Mouse (Mus musculus) CH12.LX (cell line): Measurements from ENCODE around the gene Ankrd17. TPM values are rescaled to one million over a fixed set of nuclear protein-coding genes. Genes with fewer than 3 reads are reported as not detected.

Experiments used
- DNase-seq: peaks from one replicate; pipeline ENCODE4 v3.0.0-alpha.2; 2013; ENCODE audit errors: extremely low read depth
- H3K27ac ChIP-seq: 2 replicates; pipeline ENCODE4 v1.5.1; 2012; ENCODE audit warnings: low read depth, mild to moderate bottlenecking, control low read depth, moderate library complexity; ENCODE audit not compliant: insufficient read depth
- H3K27me3 ChIP-seq: replicated peaks from 2 replicates; pipeline ENCODE3; 2012; ENCODE audit warnings: inconsistent platforms
- H3K36me3 ChIP-seq, 2 experiments: replicated peaks in 1 of 2; 2 replicates each; pipeline versions ENCODE3 to v1.6.1; 2012; ENCODE audit warnings: inconsistent platforms in 1 of 2, low read length in 1 of 2, mild to moderate bottlenecking in 1 of 2, mixed read lengths in 1 of 2, moderate library complexity in 1 of 2; ENCODE audit not compliant: control insufficient read depth in 1 of 2, insufficient read depth in 1 of 2
- H3K4me1 ChIP-seq, 2 experiments: 2 replicates each; pipeline ENCODE4 v1.6.1; 2012; ENCODE audit warnings: inconsistent platforms in 1 of 2, moderate library complexity in 1 of 2; ENCODE audit not compliant: insufficient read depth in 2 of 2, control insufficient read depth in 1 of 2
- H3K4me2 ChIP-seq: 2 replicates; pipeline ENCODE4 v1.6.1; 2012; ENCODE audit warnings: low read depth, mild to moderate bottlenecking, control low read depth; ENCODE audit not compliant: poor library complexity, insufficient read depth, severe bottlenecking
- H3K4me3 ChIP-seq, 3 experiments: fragments of 150-350 bp in 1 of 3; sonication (generic) in 1 of 3; replicated peaks in 1 of 3; 2 replicates each; pipeline versions ENCODE3 to v1.5.1; 2011 to 2012; ENCODE audit warnings: low read depth in 2 of 3, low read length in 2 of 3, mild to moderate bottlenecking in 2 of 3, moderate library complexity in 2 of 3, control low read depth in 1 of 3, improper control_type of control experiment in 1 of 3, inconsistent platforms in 1 of 3, mixed read lengths in 1 of 3; ENCODE audit not compliant: poor library complexity in 1 of 3
- H3K79me2 ChIP-seq: replicated peaks from 2 replicates; pipeline ENCODE4 v1.6.1; 2012; ENCODE audit warnings: mild to moderate bottlenecking, moderate library complexity; ENCODE audit not compliant: control insufficient read depth, poor library complexity, insufficient read depth, severe bottlenecking; ENCODE audit errors: extremely low read depth
- H3K9ac ChIP-seq: 2 replicates; pipeline ENCODE4 v1.6.1; 2012; ENCODE audit warnings: low read depth, mild to moderate bottlenecking, control low read depth, moderate library complexity; ENCODE audit not compliant: insufficient read depth
- H3K9me3 ChIP-seq: replicated peaks from 2 replicates; pipeline ENCODE3; 2012; ENCODE audit warnings: low read length, inconsistent platforms, mixed read lengths
- CHD1 ChIP-seq: IDR thresholded peaks from 2 replicates; pipeline ENCODE4 v1.6.1; 2012; ENCODE audit warnings: low read depth, low read length, improper control_type of control experiment, inconsistent platforms
- E2F4 ChIP-seq: IDR thresholded peaks from 2 replicates; pipeline ENCODE4 v1.6.1; 2011; ENCODE audit warnings: low read depth, low read length, improper control_type of control experiment; ENCODE audit not compliant: insufficient replicate concordance
- ELF1 ChIP-seq: IDR thresholded peaks from 2 replicates; pipeline ENCODE4 v1.6.1; 2014; ENCODE audit warnings: low read depth, mild to moderate bottlenecking, inconsistent platforms, low read length, improper control_type of control experiment
- ETS1 ChIP-seq: conservative IDR thresholded peaks from 2 replicates; pipeline ENCODE4 v1.6.1; 2012; ENCODE audit warnings: low read depth, mild to moderate bottlenecking, inconsistent platforms, low read length, improper control_type of control experiment, moderate library complexity
- HCFC1 ChIP-seq: IDR thresholded peaks from 2 replicates; pipeline ENCODE4 v1.6.1; 2012; ENCODE audit warnings: low read depth, mild to moderate bottlenecking, inconsistent platforms, low read length, improper control_type of control experiment
- IRF4 ChIP-seq: IDR thresholded peaks from 2 replicates; pipeline ENCODE4 v1.6.1; 2014; ENCODE audit warnings: low read depth, mild to moderate bottlenecking, inconsistent platforms, low read length, improper control_type of control experiment
- JUN ChIP-seq: IDR thresholded peaks from 2 replicates; pipeline ENCODE4 v1.6.1; 2011; ENCODE audit warnings: low read depth, mild to moderate bottlenecking, low read length, improper control_type of control experiment, moderate library complexity; ENCODE audit not compliant: insufficient read depth
- JUND ChIP-seq: conservative IDR thresholded peaks from 2 replicates; pipeline ENCODE4 v1.6.1; 2011; ENCODE audit warnings: low read depth, low read length, improper control_type of control experiment
- KAT2A ChIP-seq: IDR thresholded peaks from 2 replicates; pipeline ENCODE4 v1.6.1; 2012; ENCODE audit warnings: low read length, improper control_type of control experiment, inconsistent platforms; ENCODE audit not compliant: insufficient replicate concordance
- MAFK ChIP-seq: IDR thresholded peaks from 2 replicates; pipeline ENCODE4 v1.6.1; 2011; ENCODE audit warnings: low read length, improper control_type of control experiment; ENCODE audit not compliant: insufficient replicate concordance
- MAZ ChIP-seq: IDR thresholded peaks from 2 replicates; pipeline ENCODE4 v1.6.1; 2012; ENCODE audit warnings: low read depth, mild to moderate bottlenecking, inconsistent platforms, low read length, improper control_type of control experiment, moderate library complexity
- MXI1 ChIP-seq: IDR thresholded peaks from 2 replicates; pipeline ENCODE4 v1.6.1; 2011; ENCODE audit warnings: mild to moderate bottlenecking, low read depth, low read length, improper control_type of control experiment
- MYC ChIP-seq: IDR thresholded peaks from 2 replicates; pipeline ENCODE4 v1.6.1; 2011; ENCODE audit warnings: low read depth, mild to moderate bottlenecking, improper control_type of control experiment, low read length
- NELFE ChIP-seq: IDR thresholded peaks from 2 replicates; pipeline ENCODE4 v1.6.1; 2011; ENCODE audit warnings: low read depth, low read length, improper control_type of control experiment
- NRF1 ChIP-seq: IDR thresholded peaks from 2 replicates; pipeline ENCODE4 v1.6.1; 2014; ENCODE audit warnings: low read depth, mild to moderate bottlenecking, inconsistent platforms, low read length, improper control_type of control experiment, moderate library complexity
- PAX5 ChIP-seq: IDR thresholded peaks from 2 replicates; pipeline ENCODE4 v1.6.1; 2012; ENCODE audit warnings: low read length, inconsistent platforms, mixed read lengths
- POLR2A ChIP-seq: IDR thresholded peaks from 2 replicates; pipeline ENCODE4 v1.6.1; 2011; ENCODE audit warnings: low read depth, mild to moderate bottlenecking, improper control_type of control experiment, low read length
- POLR2AphosphoS2 ChIP-seq: IDR thresholded peaks from 2 replicates; pipeline ENCODE4 v1.6.1; 2011; ENCODE audit warnings: low read depth, low read length, improper control_type of control experiment
- SIN3A ChIP-seq: IDR thresholded peaks from 2 replicates; pipeline ENCODE4 v1.6.1; 2012; ENCODE audit warnings: low read length, improper control_type of control experiment, inconsistent platforms
- TCF12 ChIP-seq: IDR thresholded peaks from 2 replicates; pipeline ENCODE4 v1.6.1; 2014; ENCODE audit warnings: low read depth, mild to moderate bottlenecking, inconsistent platforms, low read length, improper control_type of control experiment
- USF1 ChIP-seq: IDR thresholded peaks from 2 replicates; pipeline ENCODE4 v1.6.1; 2014; ENCODE audit warnings: low read depth, mild to moderate bottlenecking, inconsistent platforms, low read length, improper control_type of control experiment
- ZC3H11A ChIP-seq: IDR thresholded peaks from 2 replicates; pipeline ENCODE4 v1.6.1; 2012; ENCODE audit warnings: low read depth, mild to moderate bottlenecking, inconsistent platforms, low read length, improper control_type of control experiment
- ZKSCAN1 ChIP-seq: IDR thresholded peaks from 2 replicates; pipeline ENCODE4 v1.6.1; 2012; ENCODE audit warnings: low read depth, inconsistent platforms, low read length, improper control_type of control experiment, borderline replicate concordance
- dilution Hi-C: fragments of 300-500 bp; cut with MboI; formaldehyde crosslinking; loops from 2 replicates; pipeline ENCODE4 v1.14.3; 2020; ENCODE audit warnings: low sequenced_read_pairs; ENCODE audit not compliant: extremely low pct_unique_long_range_greater_than_20kb, extremely low pct_ligation_motif_present
- in situ Hi-C: fragments of 300-500 bp; cut with MboI; formaldehyde crosslinking; loops from 3 replicates; pipeline ENCODE4 v1.14.3; 2019; ENCODE audit warnings: low sequenced_read_pairs, low pct_ligation_motif_present, low pct_unique_long_range_greater_than_20kb, mixed read lengths
- polyA plus RNA-seq: library from polyadenylated mRNA; unstranded; fragments of >175 nt; gene quantifications from 2 replicates; pipeline ENCODE4 v1.2.1, GENCODE M21; 2012; ENCODE audit warnings: low read depth; ENCODE audit not compliant: insufficient read length
- total RNA-seq, 2 experiments: library from RNA; depleted of rRNA; stranded (reverse); fragments of 300-350 nt in 1 of 2; fragments of >200 nt in 1 of 2; gene quantifications; 2 replicates each; pipeline ENCODE4 v1.2.3; 2012 to 2014

Ankrd17 gene
- total and polyA plus RNA-seq, 3 experiments = 31.7 to 71.5 (median 36.3) TPM

- DNase-seq = no peak
- Histone ChIP-seq H3K9me3 (no peaks in the 10 kb centered on the region), H3K4me1 (peaks cover 0 to 23% of the 10 kb centered on the region in 2 experiments; a peak in 2 of 4 replicates), H3K9ac (no peak overlapping the region), H3K27ac (no peak overlapping the region), H3K36me3 (peaks cover 0 to 16% of the 10 kb centered on the region in 2 experiments), H3K4me3 (no peak overlapping the region), H3K27me3 (no peaks in the 10 kb centered on the region), H3K79me2 (peaks cover 26% of the 10 kb centered on the region), H3K4me2 (no peak overlapping the region)
- dilution Hi-C loops = no loop called here
- in situ Hi-C loops = no loop called here
- no peak for TF ChIP-seq E2F4
- no peak for TF ChIP-seq NRF1
- no peak for TF ChIP-seq JUN
- no peak for TF ChIP-seq ZKSCAN1
- no peak for TF ChIP-seq POLR2AphosphoS2
These were observed 26.4 kb downstream of the Ankrd17 start for GRCm38 (mm10) chr5:90339953-90340343.

- no peak for TF ChIP-seq ZC3H11A
- TF ChIP-seq JUND = no peak
- no peak for TF ChIP-seq NELFE
- no peak for TF ChIP-seq ETS1
- TF ChIP-seq POLR2A = no peak
- no peak for TF ChIP-seq POLR2AphosphoS2
- TF ChIP-seq MYC = no peak
- no peak for TF ChIP-seq SIN3A
- TF ChIP-seq MXI1 = no peak
- TF ChIP-seq MAZ = no peak
- no peak for TF ChIP-seq MAFK
- no peak for TF ChIP-seq CHD1
- no peak for TF ChIP-seq IRF4
- TF ChIP-seq ELF1 = no peak
- TF ChIP-seq TCF12 = no peak
- no peak for TF ChIP-seq PAX5
- TF ChIP-seq USF1 = no peak
- TF ChIP-seq KAT2A = no peak
- TF ChIP-seq HCFC1 = no peak
- no peak for DNase-seq
- Histone ChIP-seq H3K9ac (no peak overlapping the region), H3K79me2 (peaks cover 29% of the 10 kb centered on the region), H3K27ac (no peak overlapping the region), H3K27me3 (no peaks in the 10 kb centered on the region), H3K4me1 (peaks cover 0 to 23% of the 10 kb centered on the region in 2 experiments; a peak in 2 of 4 replicates), H3K9me3 (no peaks in the 10 kb centered on the region), H3K4me2 (no peak overlapping the region), H3K36me3 (peaks cover 0 to 17% of the 10 kb centered on the region in 2 experiments), H3K4me3 (no peak overlapping the region)
- in situ Hi-C loops (no loop called here), dilution Hi-C loops (no loop called here)
These were observed 27.0 kb downstream of the Ankrd17 start for GRCm38 (mm10) chr5:90339129-90339952.
